Mouse (Mus musculus): ENCODE results near the gene Pold1. TPM values are rescaled to one million over a fixed set of nuclear protein-coding genes. Genes with fewer than 3 reads are reported as not detected.
A peak's percentile ranks its signal among the peaks of the same experiment; 100 is the strongest.

Pold1 gene
- 1 to 10 TPM; 8.8 to 9.4 TPM for total RNA-seq (2021)
- long read RNA-seq, experiment 1, transcript Pold1-201 (27 exons, 3,454 nt): major isoform, 13 of 20 reads
- long read RNA-seq, experiment 1, partial matches to known transcripts: 3 of 20 reads
- long read RNA-seq, experiment 1, other reads (novel, unspliced or antisense): 4 of 20 reads
- long read RNA-seq, experiment 2, partial matches to known transcripts: 4 of 18 reads
- long read RNA-seq, experiment 2, other reads (novel, unspliced or antisense): 10 of 18 reads

GRCm38 (mm10) chr7:44548497-44549087 is at the start of gene Pold1:
Gene Pold1 (minus strand): TSS chr7:44548849.
- intact Hi-C loops (cut with DNase I): loop anchor here (2.0 kb wide), 2 partner anchors 22 to 48 kb away; no protein-coding TSS in a partner anchor
- DNase-seq (ENCODE audit: extremely low spot score in 1 of 2, low spot score in 2 of 2): peak; percentile 99
- peak within 1 kb of the TSS; percentile 61 for H3K4me3 ChIP-seq
- peak within 1 kb of the TSS; percentile 12 for H3K27ac ChIP-seq
- TF ChIP-seq CTCF (IDR thresholded peaks at IDR 0.05): peak; percentile 90

- no peak for TF ChIP-seq CTCF (IDR thresholded peaks at IDR 0.05)
- intact Hi-C loops (cut with DNase I): no loop called here
- no peak for DNase-seq (ENCODE audit: extremely low spot score in 1 of 2, low spot score in 2 of 2)
- no peak overlapping the region for H3K27ac ChIP-seq
- H3K4me3 ChIP-seq: no peak overlapping the region
These were observed 49.7 kb upstream of the Pold1 start for GRCm38 (mm10) chr7:44598336-44598735.

GRCm38 (mm10) chr7:44597666-44598065 is 49.0 kb upstream of the Pold1 start:
- no peak for DNase-seq (ENCODE audit: extremely low spot score in 1 of 2, low spot score in 2 of 2)
- intact Hi-C loops (cut with DNase I): no loop called here
- H3K27ac ChIP-seq: no peak overlapping the region
- no peak for TF ChIP-seq CTCF (IDR thresholded peaks at IDR 0.05)
- H3K4me3 ChIP-seq: no peak overlapping the region

- intact Hi-C loops (cut with DNase I): no loop called here
- no peak for DNase-seq (ENCODE audit: extremely low spot score in 1 of 2, low spot score in 2 of 2)
- no peak overlapping the region for H3K27ac ChIP-seq
- TF ChIP-seq CTCF (IDR thresholded peaks at IDR 0.05): no peak
- H3K4me3 ChIP-seq: no peak overlapping the region
These were observed 48.4 kb upstream of the Pold1 start for GRCm38 (mm10) chr7:44596996-44597538.

- DNase-seq (ENCODE audit: extremely low spot score in 1 of 2, low spot score in 2 of 2): no peak
- intact Hi-C loops (cut with DNase I): no loop called here
- Histone ChIP-seq H3K4me3 (no peak overlapping the region), H3K27ac (no peak overlapping the region)
- no peak for TF ChIP-seq CTCF (IDR thresholded peaks at IDR 0.05)
These were observed 47.4 kb upstream of the Pold1 start for GRCm38 (mm10) chr7:44596051-44596450.

- DNase-seq (ENCODE audit: extremely low spot score in 1 of 2, low spot score in 2 of 2): no peak
- H3K27ac ChIP-seq: no peak overlapping the region
- TF ChIP-seq CTCF (IDR thresholded peaks at IDR 0.05): no peak
- intact Hi-C loops (cut with DNase I): no loop called here
- H3K4me3 ChIP-seq: no peak overlapping the region
These were observed 46.5 kb upstream of the Pold1 start for GRCm38 (mm10) chr7:44595131-44595561.

- no peak for DNase-seq (ENCODE audit: extremely low spot score in 1 of 2, low spot score in 2 of 2)
- intact Hi-C loops (cut with DNase I): no loop called here
- H3K4me3 ChIP-seq: peak overlapping the region; percentile 75
- TF ChIP-seq CTCF (IDR thresholded peaks at IDR 0.05): no peak
- peak overlapping the region; percentile 84 for H3K27ac ChIP-seq
These were observed 45.6 kb upstream of the Pold1 start for GRCm38 (mm10) chr7:44594291-44594690.

- peak overlapping the region; percentile 75 for H3K4me3 ChIP-seq
- intact Hi-C loops (cut with DNase I): no loop called here
- peak; percentile 87 to 88 for DNase-seq (ENCODE audit: extremely low spot score in 1 of 2, low spot score in 2 of 2)
- no peak for TF ChIP-seq CTCF (IDR thresholded peaks at IDR 0.05)
- peak overlapping the region; percentile 84 for H3K27ac ChIP-seq
These were observed 45.1 kb upstream of the Pold1 start for GRCm38 (mm10) chr7:44593775-44594174.

- no peak for TF ChIP-seq CTCF (IDR thresholded peaks at IDR 0.05)
- Histone ChIP-seq H3K27ac (no peak overlapping the region; the same call in 1 of the 2 replicates), H3K4me3 (peak overlapping the region; percentile 75)
- intact Hi-C loops (cut with DNase I): no loop called here
- no peak for DNase-seq (ENCODE audit: extremely low spot score in 1 of 2, low spot score in 2 of 2)
These were observed 44.4 kb upstream of the Pold1 start for GRCm38 (mm10) chr7:44593051-44593450.

GRCm38 (mm10) chr7:44591348-44592116 is 42.9 kb upstream of the Pold1 start:
- no peak for TF ChIP-seq CTCF (IDR thresholded peaks at IDR 0.05)
- DNase-seq (ENCODE audit: extremely low spot score in 1 of 2, low spot score in 2 of 2): peak in 1 of 2 experiments; percentile 41
- intact Hi-C loops (cut with DNase I): no loop called here
- Histone ChIP-seq H3K27ac (peak overlapping the region; percentile 85), H3K4me3 (peak overlapping the region; percentile 75)

GRCm38 (mm10) chr7:44590402-44591347 is 42.0 kb upstream of the Pold1 start, which contains the start of gene Kcnc3:
Gene Kcnc3 (plus strand): TSS chr7:44590664.
- Histone ChIP-seq H3K4me3 (peak within 1 kb of the TSS; percentile 75), H3K27ac (peak within 1 kb of the TSS; percentile 85)
- intact Hi-C loops (cut with DNase I): no loop called here
- peak; percentile 86 to 92 for DNase-seq (ENCODE audit: extremely low spot score in 1 of 2, low spot score in 2 of 2)
- TF ChIP-seq CTCF (IDR thresholded peaks at IDR 0.05): no peak

Measured in left cerebral cortex, adult 2 months (tissue).